Mouse (Mus musculus) lung, postnatal 0 days (tissue): ENCODE data around the gene Olfr1111.

Experiments
- CTCF ChIP-seq: IDR thresholded peaks from 2 replicates; pipeline ENCODE4 v1.5.1; 2016; ENCODE audit warnings: antibody characterized with exemption, mild to moderate bottlenecking
- EP300 ChIP-seq: IDR thresholded peaks from 2 replicates; pipeline ENCODE4 v1.6.1; 2016; ENCODE audit warnings: antibody characterized with exemption, mild to moderate bottlenecking, control low read depth

DNA sequence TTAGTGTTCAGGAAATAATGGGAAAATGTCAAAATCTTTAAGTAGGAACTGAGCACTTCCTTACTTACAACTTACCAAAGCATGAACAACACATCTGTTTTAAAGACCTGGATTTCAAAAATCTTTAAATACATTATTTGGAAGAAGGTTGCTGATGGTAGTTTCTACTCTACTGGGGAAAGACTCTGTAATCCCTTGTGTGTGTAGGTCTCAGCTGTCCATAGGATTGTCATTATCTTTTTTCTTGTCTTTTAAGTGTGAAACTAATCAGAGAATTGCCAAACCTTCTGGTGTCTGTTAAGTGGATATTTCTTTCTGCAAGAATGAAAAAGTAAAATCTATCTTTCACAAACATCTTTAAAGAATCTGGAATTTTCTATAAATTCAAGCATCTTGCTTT is 38.0 kb downstream of the Olfr1111 start, which contains the start of gene Olfr259:
- TF ChIP-seq EP300 = no peak
- TF ChIP-seq CTCF = no peak
